Mouse (Mus musculus) G1E (cell line): ENCODE measurements around the gene Lpo.

Experiments used
- CTCF ChIP-seq: IDR thresholded peaks from 2 replicates; pipeline ENCODE4 v1.5.1; 2012; ENCODE audit warnings: low read depth, low read length, inconsistent platforms, mixed read lengths
- GATA1 ChIP-seq: IDR thresholded peaks from 2 replicates; pipeline ENCODE4 v1.6.1; 2012; ENCODE audit warnings: borderline replicate concordance, low read length, inconsistent platforms, mixed read lengths
- TAL1 ChIP-seq: conservative IDR thresholded peaks from 2 replicates; pipeline ENCODE4 v1.6.1; 2012; ENCODE audit warnings: low read depth, low read length, inconsistent platforms, mixed read lengths

DNA sequence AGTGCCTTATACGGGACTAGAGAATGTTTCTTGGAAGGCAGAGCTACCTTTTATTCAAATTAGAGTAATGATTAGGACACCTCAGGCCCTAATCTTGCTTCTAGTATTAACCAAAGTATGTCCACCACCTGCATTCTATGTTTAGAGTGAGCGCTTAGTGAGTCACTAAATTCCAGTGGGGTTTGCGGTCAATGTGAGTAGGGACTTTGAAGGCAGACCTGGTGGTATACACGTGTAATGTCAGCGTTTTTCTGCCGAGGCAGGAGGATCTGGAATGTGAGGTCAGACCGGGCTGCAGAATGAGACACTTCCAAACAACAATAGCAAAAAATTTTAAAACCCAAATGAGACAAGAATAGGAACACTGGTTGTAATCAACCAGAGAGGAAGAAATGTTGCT is 26.5 kb upstream of the Lpo start:
- TF ChIP-seq GATA1, result no peak
- no peak for TF ChIP-seq CTCF
- no peak for TF ChIP-seq TAL1
